Comparison of ENCODE assay signal across 30 mouse cellular contexts in genomic region chr5:117953893-117954292, GRCm38 (mm10). TPM values are rescaled to one million over a fixed set of nuclear protein-coding genes. Genes with fewer than 3 reads are reported as not detected.
DNase-seq lines count a peak whose midpoint lies in the region; ATAC-seq lines count a peak whose summit lies in the region.
"Had no signal": no experiment of that assay in that cellular context is flagged by ENCODE, and none has a peak within 500 bp of the region (broad histone marks: within the 10 kb centered on the region; RNA-seq: fewer than 3 reads in every experiment).

No protein-coding gene starts in this region.

- DNase-seq in thymus, postnatal 36 days = peak; percentile 19 to 27
- no peak for DNase-seq in cerebellum, adult 8-10 months
- DNase-seq in heart, postnatal 4 days = no peak
- DNase-seq in frontal cortex, postnatal 36 days (ENCODE audit: low spot score in 2 of 2) = no peak
- DNase-seq: adrenal gland, adult 8-10 months; cerebellum, adult 2 months; cerebellum, postnatal 25 days; heart, postnatal 14 days; kidney, adult 11 months; kidney, postnatal 4 days; layer of hippocampus, adult 9-11 months; liver; lung, adult 2 months; lung, postnatal 10 days; right cerebral cortex, postnatal 4 days had no signal

- H3K9ac ChIP-seq in intestine, embryonic 15.5 days = no peak overlapping the region
- H3K9ac ChIP-seq: embryonic facial prominence, embryonic 13.5 days; forebrain, embryonic 15.5 days; heart, embryonic 13.5 days; hindbrain, embryonic 12.5 days; kidney, embryonic 15.5 days; liver, embryonic 14.5 days; neural tube, embryonic 12.5 days had no signal

- ATAC-seq in CD4-positive, CD25-positive, alpha-beta regulatory T cell, adult 4 months = peak; percentile 37
- peak; percentile 77 for ATAC-seq in common myeloid progenitor, adult 5-6 weeks (replicated peaks; ENCODE audit: low read depth, poor library complexity, severe bottlenecking)
- ATAC-seq in megakaryocyte progenitor cell, adult 5-6 weeks (replicated peaks; ENCODE audit: poor library complexity) = peak; percentile 70
- no peak for ATAC-seq in intestine, embryonic 15.5 days
- ATAC-seq: forebrain, embryonic 15.5 days; hindbrain, postnatal 0 days; midbrain, embryonic 16.5 days had no signal

- H3K4me1 ChIP-seq in intestine, embryonic 15.5 days (replicated peaks) = no peaks in the 10 kb centered on the region
- H3K4me1 ChIP-seq: embryonic facial prominence, embryonic 13.5 days; forebrain, embryonic 15.5 days; hindbrain, embryonic 12.5 days; neural tube, embryonic 12.5 days had no signal

- no peaks in the 10 kb centered on the region for H3K27me3 ChIP-seq in intestine, embryonic 15.5 days (replicated peaks)
- H3K27me3 ChIP-seq: embryonic facial prominence, embryonic 13.5 days; forebrain, embryonic 15.5 days; hindbrain, embryonic 12.5 days; kidney, embryonic 15.5 days; neural tube, embryonic 12.5 days had no signal

- H3K4me2 ChIP-seq in intestine, embryonic 15.5 days (replicated peaks) = no peak overlapping the region
- H3K4me2 ChIP-seq: embryonic facial prominence, embryonic 13.5 days; forebrain, embryonic 15.5 days; heart, embryonic 13.5 days; hindbrain, embryonic 12.5 days; kidney, embryonic 15.5 days; midbrain, embryonic 11.5 days; neural tube, embryonic 12.5 days had no signal

- H3K4me3 ChIP-seq in intestine, embryonic 15.5 days (replicated peaks) = no peak overlapping the region
- H3K4me3 ChIP-seq: embryonic facial prominence, embryonic 13.5 days; forebrain, embryonic 10.5 days; forebrain, embryonic 15.5 days; heart, embryonic 13.5 days; hindbrain, embryonic 12.5 days; kidney, embryonic 15.5 days; neural tube, embryonic 12.5 days had no signal

- no peaks in the 10 kb centered on the region for H3K9me3 ChIP-seq in intestine, embryonic 15.5 days
- H3K9me3 ChIP-seq: embryonic facial prominence, embryonic 13.5 days; forebrain, embryonic 10.5 days; forebrain, embryonic 15.5 days; heart, embryonic 13.5 days; hindbrain, embryonic 12.5 days; kidney, embryonic 15.5 days; neural tube, embryonic 12.5 days had no signal

- no peaks in the 10 kb centered on the region for H3K36me3 ChIP-seq in intestine, embryonic 15.5 days
- H3K36me3 ChIP-seq: embryonic facial prominence, embryonic 13.5 days; forebrain, embryonic 10.5 days; forebrain, embryonic 15.5 days; heart, embryonic 13.5 days; hindbrain, embryonic 12.5 days; kidney, embryonic 15.5 days; neural tube, embryonic 12.5 days had no signal

- no peak overlapping the region for H3K27ac ChIP-seq in intestine, embryonic 15.5 days
- H3K27ac ChIP-seq: embryonic facial prominence, embryonic 13.5 days; forebrain, embryonic 10.5 days; forebrain, embryonic 15.5 days; heart, embryonic 13.5 days; hindbrain, embryonic 12.5 days; hindbrain, postnatal 0 days; kidney, embryonic 15.5 days; liver, embryonic 14.5 days; neural tube, embryonic 12.5 days had no signal

- 84% methylated on average over 12 of the region's 12 CpGs for WGBS in intestine, embryonic 15.5 days

RNA-seq across cellular contexts. Expression of gene Fbxo21, which starts 22.6 kb away (rescaled TPM):
- 10 to 100 TPM in 1 of 2 experiments, 1 to 10 TPM in 1; 7.9 to 12.5 TPM for polyA plus RNA-seq in CD4-positive, CD25-positive, alpha-beta regulatory T cell, adult 4 months (2017; shearing (Covaris generic))
- total RNA-seq in common myeloid progenitor, adult 5-6 weeks (2017) = 16.1 and 32.3 TPM in 2 replicates
- 7.8 and 10.9 TPM in 2 replicates for total RNA-seq in megakaryocyte progenitor cell, adult 5-6 weeks (2015)
- 13.1 and 13.8 TPM in 2 replicates for total RNA-seq in megakaryocyte progenitor cell, adult 5-6 weeks (2017)
- polyA plus RNA-seq in intestine, embryonic 15.5 days (2015; fragmentation: Nextera tagmentation; extraction: Ambion mirVana) = 56.1 and 56.7 TPM in 2 replicates
- total RNA-seq in heart, postnatal 4 days (2021) = 10 to 100 TPM; 59.3 to 62.4 TPM

Comparison
In these comparisons a context has a peak if more than half of its experiments do, and no peak if none do; other contexts are left out.
1. DNase-seq: peak in thymus, postnatal 36 days (2 of 2); none in cerebellum, adult 8-10 months (single experiment), heart, postnatal 4 days (single experiment) and frontal cortex, postnatal 36 days (0 of 2).